Mouse (Mus musculus) brain, embryonic 14.5 days (tissue): ENCODE results near the gene Cpt1b. TPM values are rescaled to one million over a fixed set of nuclear protein-coding genes. Genes with fewer than 3 reads are reported as not detected.

Source experiments
- DNase-seq: peaks from one replicate; pipeline ENCODE4 v3.0.0-alpha.2; 2011; ENCODE audit warnings: low read depth
- CTCF ChIP-seq: fragments of 200-500 bp; IDR thresholded peaks from 2 replicates; pipeline ENCODE4 v1.5.1; 2012; ENCODE audit warnings: inconsistent platforms, mild to moderate bottlenecking, moderate library complexity, borderline replicate concordance; ENCODE audit not compliant: insufficient read depth, insufficient read length; ENCODE audit errors: extremely low read depth
- POLR2A ChIP-seq: fragments of 200-500 bp; IDR thresholded peaks from 2 replicates; pipeline ENCODE4 v1.6.1; 2012; ENCODE audit warnings: mild to moderate bottlenecking, inconsistent platforms, borderline replicate concordance; ENCODE audit not compliant: poor library complexity, insufficient read depth, insufficient read length, severe bottlenecking; ENCODE audit errors: extremely low read depth
- polyA plus RNA-seq: library from polyadenylated mRNA; depleted of rRNA; stranded (reverse); fragments of >200 nt; gene quantifications from 2 replicates; pipeline ENCODE4 v1.2.3, GENCODE M21; 2012

The Cpt1b gene
- polyA plus RNA-seq, 1 experiment: 8.6 TPM

DNA sequence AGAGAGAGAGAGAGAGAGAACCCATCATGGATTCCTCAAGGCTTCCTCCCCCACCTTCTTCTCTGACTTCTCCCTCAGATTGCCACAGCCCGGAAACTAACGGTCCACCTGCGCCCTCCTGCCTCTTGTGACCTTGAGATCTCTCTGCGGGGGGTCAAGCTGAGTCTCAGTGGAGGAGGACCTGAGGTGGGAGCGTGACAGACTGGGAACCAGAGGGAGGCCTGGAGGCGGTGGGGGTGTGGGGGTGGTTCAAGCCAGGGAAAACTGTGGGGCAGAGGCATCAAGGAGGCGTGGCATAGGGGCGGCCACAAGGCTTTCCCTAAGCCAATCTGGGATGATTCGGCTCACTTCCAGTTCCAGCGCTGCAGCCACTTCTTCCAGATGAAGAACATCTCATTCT, 34.6 kb upstream of the Cpt1b start:
- TF ChIP-seq CTCF: no peak
- no peak for DNase-seq

DNA sequence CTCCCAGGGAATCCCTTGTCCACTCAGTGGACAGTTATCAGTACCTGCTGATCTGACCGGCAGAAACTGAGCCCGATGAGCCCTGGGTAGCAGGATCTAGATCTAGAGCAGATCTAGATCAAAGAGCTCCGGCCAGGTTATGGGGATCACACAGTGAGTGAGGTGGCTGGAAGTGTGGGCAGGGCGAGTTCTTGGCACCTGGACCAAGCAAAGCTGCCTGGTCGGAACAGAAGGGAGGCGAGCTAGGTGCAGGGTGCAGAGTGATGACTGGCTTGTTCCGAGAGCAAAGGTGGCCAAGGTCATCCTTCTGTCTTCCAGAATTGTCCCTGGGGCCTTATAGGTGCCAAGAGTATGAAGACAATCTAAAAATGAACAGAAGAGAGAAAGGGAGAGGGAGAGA, 34.2 kb upstream of the Cpt1b start:
- TF ChIP-seq CTCF (no peak), POLR2A (no peak)
- DNase-seq: no peak

DNA sequence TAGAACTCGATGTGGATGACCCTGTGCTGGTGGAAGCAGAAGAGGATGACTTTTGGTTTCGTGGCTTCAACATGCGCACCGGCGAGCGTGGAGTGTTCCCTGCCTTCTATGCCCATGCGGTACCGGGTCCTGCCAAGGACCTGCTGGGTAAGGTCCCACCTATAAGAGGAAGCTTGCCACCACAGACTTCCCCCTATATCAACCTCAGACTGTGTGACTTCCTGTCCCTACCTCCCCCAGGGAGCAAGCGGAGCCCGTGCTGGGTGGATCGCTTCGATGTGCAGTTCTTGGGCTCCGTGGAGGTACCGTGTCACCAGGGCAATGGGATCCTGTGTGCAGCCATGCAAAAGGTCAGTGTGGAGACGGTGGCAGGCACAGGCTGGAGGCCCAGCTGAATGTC, 33.3 kb upstream of the Cpt1b start:
- no peak for TF ChIP-seq POLR2A
- TF ChIP-seq CTCF: no peak
- no peak for DNase-seq

DNA sequence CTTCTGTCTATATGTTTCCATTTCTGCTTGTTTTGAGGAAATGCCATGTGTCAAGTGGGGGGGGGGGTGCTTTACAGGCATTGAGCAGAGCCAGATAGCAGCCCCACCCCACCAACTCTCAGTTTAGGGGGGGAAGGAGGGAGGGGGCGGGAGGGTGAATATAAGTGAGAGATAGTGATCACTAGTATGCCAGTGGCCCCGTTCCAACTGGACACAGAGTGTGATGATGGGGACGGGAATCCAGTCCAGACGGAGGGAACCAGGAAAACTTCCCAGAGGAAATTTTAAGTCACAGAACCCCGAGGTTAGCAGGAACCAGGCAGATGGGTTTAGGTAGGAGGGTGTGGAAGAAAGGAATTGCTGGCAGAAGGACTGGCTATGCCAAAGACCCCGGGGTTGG, 30.0 kb upstream of the Cpt1b start:
- TF ChIP-seq POLR2A: no peak
- TF ChIP-seq CTCF: no peak
- no peak for DNase-seq

DNA sequence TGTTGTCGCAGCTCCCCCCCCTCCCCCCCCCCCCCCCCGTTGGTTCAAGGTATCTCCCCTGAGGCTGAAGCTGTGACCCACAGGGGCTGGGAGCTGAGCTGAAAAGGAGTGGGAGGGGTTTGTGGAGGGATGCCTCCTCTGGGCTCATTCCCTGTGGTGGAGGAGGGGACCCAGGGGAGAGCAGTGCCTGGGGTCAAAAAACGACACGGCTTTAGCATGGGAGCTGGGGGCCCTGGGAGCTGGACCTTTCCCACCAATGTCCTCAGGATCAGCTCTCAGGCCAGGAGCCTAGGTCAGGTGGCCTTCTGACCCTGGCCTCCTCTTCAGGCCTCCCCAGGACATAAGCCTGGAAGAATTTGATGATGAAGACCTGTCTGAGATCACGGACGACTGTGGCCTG, 29.2 kb upstream of the Cpt1b start:
- TF ChIP-seq POLR2A (no peak), CTCF (no peak)
- no peak for DNase-seq

DNA sequence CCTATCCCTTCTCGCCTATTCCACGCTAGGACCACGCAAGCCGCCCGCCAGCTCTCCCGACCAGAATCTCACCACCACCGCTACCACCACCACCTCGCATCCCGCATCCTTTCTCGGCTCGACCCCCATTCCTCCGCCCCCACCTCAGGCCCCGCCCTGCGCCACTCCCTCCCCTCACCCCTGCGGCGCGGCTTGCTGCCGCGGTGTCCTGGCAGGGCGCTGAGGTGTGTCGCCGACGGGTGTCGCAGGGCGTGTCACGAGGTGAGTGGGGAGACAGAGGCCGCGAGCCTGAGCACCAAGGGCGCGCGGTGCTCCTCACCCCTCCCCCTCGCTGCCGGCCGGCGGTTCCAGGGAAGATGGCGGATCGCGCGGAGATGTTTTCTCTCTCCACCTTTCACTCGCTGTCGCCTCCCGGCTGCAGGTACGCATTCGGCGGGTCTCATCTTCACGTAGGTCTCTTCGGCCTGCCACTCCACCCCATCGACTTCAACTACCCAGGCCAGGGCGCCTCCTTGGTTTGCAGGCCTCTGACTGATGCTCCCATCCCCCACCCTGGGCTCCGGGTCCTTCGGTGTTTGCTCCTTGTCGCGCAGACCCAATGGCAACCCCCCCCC, 28.3 kb upstream of the Cpt1b start, which contains the start of gene Mapk8ip2:
Gene Mapk8ip2 (plus strand): TSS at position 49 of the 614 bp plus-strand sequence.
- DNase-seq: peak; percentile 77

DNA sequence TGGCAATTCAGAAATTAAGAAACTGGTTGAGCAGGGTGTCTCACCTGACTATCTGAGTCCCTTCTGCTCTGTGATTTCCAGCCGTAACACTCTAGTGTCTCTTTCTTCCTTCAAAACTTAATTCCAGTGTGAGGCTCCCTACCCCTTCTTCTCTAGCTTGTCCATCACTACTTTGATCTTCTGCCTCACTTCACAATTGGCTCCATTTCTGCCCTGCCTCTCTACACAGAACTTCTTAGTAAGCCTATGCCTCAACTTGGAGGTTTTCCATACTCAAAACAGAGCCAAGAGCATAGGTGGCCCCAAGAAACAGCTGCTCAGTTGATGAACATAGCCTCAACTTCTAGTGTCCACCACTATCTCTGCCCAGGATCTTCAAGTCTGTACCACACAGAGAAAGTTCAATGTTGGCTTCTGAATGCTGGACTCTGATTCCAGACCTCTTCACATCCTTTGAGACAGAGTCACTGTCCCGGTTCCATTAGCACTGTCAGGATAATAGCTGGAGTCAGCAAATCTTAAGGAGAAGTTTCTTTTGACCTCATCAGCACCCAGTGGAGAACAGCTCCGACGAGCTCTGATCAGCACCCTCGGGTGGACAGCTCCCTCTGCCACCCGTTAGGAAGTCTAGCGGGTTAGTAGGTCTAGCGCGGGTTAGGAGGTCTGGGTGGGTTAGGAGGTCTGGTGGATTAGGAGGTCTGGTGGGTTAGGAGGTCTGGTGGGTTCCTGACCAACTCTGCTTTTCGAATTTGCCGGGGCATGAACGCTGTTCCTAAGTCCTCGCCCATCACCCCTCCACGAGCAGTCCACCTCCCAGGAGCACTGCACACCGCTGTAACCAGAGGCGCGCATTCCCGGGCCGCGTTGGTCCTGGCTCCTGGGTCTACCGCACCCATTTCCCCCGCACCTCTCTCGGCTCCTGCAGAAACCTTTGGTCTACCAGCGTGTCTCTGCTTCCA, 27.5 kb upstream of the Cpt1b start:
- DNase-seq: no peak
- no peak for TF ChIP-seq POLR2A
- no peak for TF ChIP-seq CTCF

More for the DNA sequence above, 28.3 kb upstream of the Cpt1b start, which contains the start of gene Mapk8ip2:
- peak; percentile 63 for TF ChIP-seq POLR2A
- TF ChIP-seq CTCF: no peak

DNA sequence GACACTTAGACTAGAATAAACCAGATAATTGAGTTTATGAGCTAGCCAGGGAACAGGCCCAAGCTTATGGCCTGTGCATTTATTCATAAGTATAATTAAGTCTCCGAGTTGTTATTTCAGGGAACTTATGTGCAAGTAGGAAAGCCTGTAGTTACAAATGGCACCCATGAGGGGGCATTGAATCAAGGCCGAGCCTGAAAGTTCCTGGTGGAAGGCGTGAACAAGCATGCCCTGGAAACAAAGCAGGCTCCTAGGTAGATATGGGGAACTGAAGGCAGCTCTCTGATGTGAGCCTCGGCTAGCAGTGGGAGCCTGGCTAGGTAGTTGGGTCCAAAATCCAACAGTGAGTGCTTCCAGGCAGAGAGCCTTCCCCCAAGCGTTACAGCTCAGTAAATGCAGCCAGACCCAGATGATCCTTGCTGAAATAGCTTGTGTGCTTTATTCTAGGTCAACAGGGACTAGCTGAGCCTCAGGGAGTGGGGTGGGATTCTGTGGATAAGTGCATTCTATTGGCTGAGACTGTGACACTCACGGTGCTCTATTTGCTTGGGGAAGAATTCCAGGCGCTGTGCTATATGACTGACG, 16.9 kb upstream of the Cpt1b start:
- peak; percentile 72 for DNase-seq
- TF ChIP-seq CTCF (peak; percentile 49; the same call in 1 of the 2 replicates), POLR2A (no peak)

DNA sequence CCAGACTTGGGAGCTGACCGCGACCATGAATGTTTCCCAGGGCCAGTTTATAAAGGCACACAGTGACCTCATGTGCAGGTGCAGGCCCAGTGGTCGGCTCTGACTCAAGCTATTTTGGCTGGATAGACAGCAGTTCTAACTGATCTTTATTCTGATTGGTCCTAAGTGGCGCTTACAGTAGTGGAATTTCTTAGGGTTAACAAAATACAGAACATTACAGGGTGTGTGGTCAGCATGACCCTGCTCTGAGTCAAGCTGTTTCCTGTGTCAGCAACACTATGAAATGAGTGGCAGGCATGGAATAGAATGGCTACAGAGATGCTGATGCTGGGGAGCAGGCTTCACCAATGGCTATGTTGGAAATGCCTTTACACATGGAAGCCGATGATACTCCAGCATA, 10.2 kb upstream of the Cpt1b start:
- TF ChIP-seq POLR2A (no peak), CTCF (no peak)
- DNase-seq: no peak

DNA sequence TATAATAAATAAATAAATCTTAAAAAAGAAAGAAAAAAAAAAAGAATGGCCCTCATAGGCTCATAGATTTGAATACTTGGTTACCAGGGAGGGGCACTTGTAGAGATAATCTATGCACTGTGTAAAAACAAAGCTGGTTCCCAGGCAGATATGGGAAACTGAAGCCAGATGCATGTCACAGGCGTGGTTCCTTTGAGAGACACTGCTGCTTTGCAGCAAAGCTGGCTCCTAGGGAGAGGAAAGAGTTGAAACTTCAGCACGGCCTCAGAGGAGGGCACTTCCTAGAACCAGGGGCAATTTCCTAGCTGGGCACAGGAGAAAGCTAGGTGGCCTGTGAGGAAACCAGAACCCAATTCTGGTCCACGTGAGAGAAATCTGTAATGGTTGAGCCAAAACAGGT, 8.5 kb upstream of the Cpt1b start:
- TF ChIP-seq CTCF (no peak), POLR2A (no peak)
- DNase-seq: no peak

DNA sequence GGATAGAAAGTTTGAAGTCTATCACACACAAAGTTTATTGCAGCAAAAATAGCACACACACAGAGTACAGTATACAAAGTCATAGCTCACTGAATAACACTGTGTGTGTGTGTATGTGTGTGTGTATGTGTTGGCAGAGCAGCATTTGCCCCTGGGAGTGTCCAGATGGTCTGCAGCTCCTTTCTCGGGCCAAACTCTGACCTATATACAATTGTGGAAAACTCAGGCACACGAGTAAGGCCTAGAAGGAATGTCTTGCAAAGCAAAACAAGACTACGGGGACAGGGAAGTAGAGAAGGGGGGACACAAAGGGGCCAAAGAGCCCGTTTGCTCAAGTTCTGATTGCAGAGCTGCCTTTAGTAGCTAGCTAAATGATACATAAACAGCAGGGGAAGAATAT, 7.3 kb upstream of the Cpt1b start:
- no peak for DNase-seq
- no peak for TF ChIP-seq POLR2A
- TF ChIP-seq CTCF: no peak
